Mouse (Mus musculus) ES-Bruce4 (cell line): ENCODE results near the gene Isg15. TPM values are rescaled to one million over a fixed set of nuclear protein-coding genes. Genes with fewer than 3 reads are reported as not detected.
"Not testable (repeated sequence)": the region's sequence is repeated elsewhere in the genome, so short reads cannot be mapped to it uniquely, and the experiment has no call there.

ENCODE experiments used
- H3K27ac ChIP-seq: 2 replicates; pipeline ENCODE4 v1.5.1; 2012; ENCODE audit warnings: low read length, inconsistent platforms; ENCODE audit not compliant: insufficient read depth
- H3K27me3 ChIP-seq: 2 replicates; pipeline ENCODE4 v1.6.1; 2012; ENCODE audit warnings: mild to moderate bottlenecking, low read length, inconsistent platforms; ENCODE audit not compliant: control insufficient read depth, poor library complexity, insufficient read depth, severe bottlenecking
- H3K36me3 ChIP-seq: 2 replicates; pipeline ENCODE4 v1.6.1; 2012; ENCODE audit warnings: inconsistent platforms, mild to moderate bottlenecking, low read length, moderate library complexity; ENCODE audit not compliant: control insufficient read depth, poor library complexity, insufficient read depth, severe bottlenecking
- H3K4me1 ChIP-seq: one replicate; pipeline ENCODE4 v1.8.1; 2011; ENCODE audit warnings: low read length; ENCODE audit not compliant: control insufficient read depth, insufficient read depth
- H3K4me3 ChIP-seq: 2 replicates; pipeline ENCODE4 v1.5.1; 2011; ENCODE audit warnings: low read depth, mild to moderate bottlenecking, low read length
- H3K9ac ChIP-seq: 2 replicates; pipeline ENCODE4 v1.6.1; 2012; ENCODE audit warnings: low read depth, mild to moderate bottlenecking, inconsistent platforms; ENCODE audit not compliant: poor library complexity, severe bottlenecking
- H3K9me3 ChIP-seq: replicated peaks from 2 replicates; pipeline ENCODE4 v1.6.1; 2012; ENCODE audit warnings: mild to moderate bottlenecking, low read length, inconsistent platforms; ENCODE audit not compliant: control insufficient read depth, poor library complexity, insufficient read depth, severe bottlenecking
- CTCF ChIP-seq: IDR thresholded peaks from one replicate; pipeline ENCODE4 v1.8.1; 2011; ENCODE audit warnings: low read depth, low read length
- EP300 ChIP-seq: IDR thresholded peaks from 2 replicates; pipeline ENCODE4 v1.6.1; 2011; ENCODE audit warnings: low read depth, low read length; ENCODE audit not compliant: insufficient read depth
- POLR2A ChIP-seq: IDR thresholded peaks from one replicate; pipeline ENCODE4 v1.8.1; 2011; ENCODE audit warnings: low read length; ENCODE audit not compliant: insufficient read depth
- polyA plus RNA-seq: library from polyadenylated mRNA; stranded (reverse); fragments of >200 nt; gene quantifications from 2 replicates; pipeline ENCODE4 v1.2.4, GENCODE M21; 2011; ENCODE audit warnings: low read depth; ENCODE audit not compliant: missing spikeins, insufficient read depth, insufficient read length

Gene Isg15
- polyA plus RNA-seq, 1 experiment, result 10.7 TPM

DNA sequence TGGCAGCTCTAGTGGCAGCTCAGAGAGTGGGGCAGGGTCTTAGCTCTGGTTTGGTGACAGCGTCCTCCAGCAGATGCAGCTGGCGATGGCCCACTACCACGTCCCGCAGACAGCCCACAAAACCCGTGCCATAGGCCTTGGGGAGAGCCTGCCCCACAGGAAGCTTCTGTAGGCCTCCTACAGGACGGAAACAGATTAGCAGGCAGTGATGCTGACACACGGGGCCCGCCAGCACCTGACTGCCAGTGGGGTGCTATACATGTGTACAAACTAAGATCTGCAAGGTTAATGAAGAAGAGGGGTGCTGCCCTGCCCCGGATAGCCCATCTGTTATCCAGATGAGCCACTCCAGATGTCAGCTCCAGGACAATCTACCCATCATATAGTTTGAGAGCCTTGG lies 34.1 kb downstream of the Isg15 start:
- Histone ChIP-seq H3K4me1 (no peaks in the 10 kb centered on the region), H3K27me3 (no peaks in the 10 kb centered on the region), H3K9ac (no peak overlapping the region), H3K36me3 (peaks cover 69% of the 10 kb centered on the region), H3K27ac (no peak overlapping the region), H3K4me3 (no peak overlapping the region), H3K9me3 (peaks cover 61% of the 10 kb centered on the region)
- no peak for TF ChIP-seq POLR2A
- TF ChIP-seq EP300, result no peak
- TF ChIP-seq CTCF, result no peak

DNA sequence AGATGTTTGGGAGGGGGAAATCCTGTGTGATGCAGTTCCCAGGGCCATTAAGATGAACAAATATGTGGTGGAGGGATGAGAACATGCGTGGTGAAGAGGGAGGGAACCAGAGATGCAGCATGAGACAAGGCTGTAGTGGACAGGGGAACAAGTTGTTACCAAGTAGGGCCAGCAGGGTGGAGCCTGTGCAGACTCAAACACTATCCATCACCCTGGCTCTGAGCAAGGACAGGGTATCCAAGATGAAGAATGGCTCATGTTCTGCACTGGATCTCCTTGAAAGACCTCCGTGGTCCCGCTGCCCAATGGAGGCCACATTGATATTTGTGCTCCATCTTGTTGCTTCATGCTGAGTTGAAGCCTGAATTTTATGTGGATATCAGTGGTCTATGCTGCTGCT lies 45.8 kb downstream of the Isg15 start:
- Histone ChIP-seq H3K27me3 (no peaks in the 10 kb centered on the region), H3K4me3 (no peak overlapping the region), H3K4me1 (no peaks in the 10 kb centered on the region), H3K36me3 (no peaks in the 10 kb centered on the region), H3K9me3 (peaks cover 39% of the 10 kb centered on the region), H3K9ac (no peak overlapping the region), H3K27ac (no peak overlapping the region)
- TF ChIP-seq CTCF (no peak), EP300 (no peak), POLR2A (no peak)

- H3K36me3 ChIP-seq, H3K27me3 ChIP-seq, H3K4me1 ChIP-seq, H3K9ac ChIP-seq, H3K27ac ChIP-seq, H3K4me3 ChIP-seq: not testable (repeated sequence)
- H3K9me3 ChIP-seq, result peaks cover 36% of the 10 kb centered on the region
These were observed 49.7 kb downstream of the Isg15 start for GRCm38 (mm10) chr4:156150887-156151286.

Other genes starting within 250 kb of the Isg15 start
- 18.8 and 19.1 TPM in 2 replicates for gene C1qtnf12, start 238.5 kb downstream of the Isg15 start, polyA plus RNA-seq
- gene B3galt6, start 208.2 kb downstream of the Isg15 start, polyA plus RNA-seq, result 2.5 and 2.6 TPM in 2 replicates
- 82.8 and 88.9 TPM in 2 replicates for gene Sdf4, start 207.9 kb downstream of the Isg15 start, polyA plus RNA-seq
- gene Tnfrsf4, start 187.0 kb downstream of the Isg15 start, polyA plus RNA-seq, result 2.4 and 2.9 TPM in 2 replicates
- not detected in 2 replicates for gene Tnfrsf18, start 174.7 kb downstream of the Isg15 start, polyA plus RNA-seq
- 2.5 and 3.3 TPM in 2 replicates for gene Ttll10, start 141.4 kb downstream of the Isg15 start, polyA plus RNA-seq
- 39.7 and 47.7 TPM in 2 replicates for gene 9430015G10Rik, start 90.8 kb downstream of the Isg15 start, polyA plus RNA-seq
- 0.27 TPM in 1 of 2 replicates, not detected in the other for gene Rnf223, start 70.3 kb downstream of the Isg15 start, polyA plus RNA-seq
- gene Agrn, start 3.3 kb downstream of the Isg15 start, polyA plus RNA-seq, result 156 and 159 TPM in 2 replicates
- 0.54 and 0.59 TPM in 2 replicates for gene AW011738, start 2.5 kb upstream of the Isg15 start, polyA plus RNA-seq
- not detected in 2 replicates for gene Perm1, start 15.1 kb upstream of the Isg15 start, polyA plus RNA-seq
- 19.1 and 21.2 TPM in 2 replicates for gene Plekhn1, start 34.0 kb upstream of the Isg15 start, polyA plus RNA-seq
- 138 and 149 TPM in 2 replicates for gene Noc2l, start 35.2 kb upstream of the Isg15 start, polyA plus RNA-seq
- gene Samd11, start 54.8 kb upstream of the Isg15 start, polyA plus RNA-seq, result not detected in 2 replicates
- gene Vmn2r-ps159, start 130.3 kb upstream of the Isg15 start, polyA plus RNA-seq, result not detected in 2 replicates